Mouse (Mus musculus) G1E (cell line): ENCODE measurements around the gene Fam193b. TPM values are rescaled to one million over a fixed set of nuclear protein-coding genes. Genes with fewer than 3 reads are reported as not detected.

Experiments
- ATAC-seq: 2 replicates; pipeline ENCODE4 v1.8.0; 2016; ENCODE audit warnings: mild to moderate bottlenecking; ENCODE audit not compliant: insufficient number of reproducible peaks, poor library complexity, low FRiP score, severe bottlenecking; ENCODE audit errors: extremely low read depth
- DNase-seq: peaks from one replicate; pipeline ENCODE4 v3.0.0; 2012; ENCODE audit warnings: low spot score
- H3K27me3 ChIP-seq: 2 replicates; pipeline ENCODE4 v1.6.1; 2012; ENCODE audit warnings: mild to moderate bottlenecking, low read length, inconsistent platforms; ENCODE audit not compliant: insufficient read depth
- H3K36me3 ChIP-seq: replicated peaks from 2 replicates; pipeline ENCODE3; 2012; ENCODE audit warnings: mild to moderate bottlenecking, inconsistent platforms
- H3K4me1 ChIP-seq: 2 replicates; pipeline ENCODE4 v1.6.1; 2012; ENCODE audit warnings: low read depth, low read length, inconsistent platforms, mixed read lengths; ENCODE audit not compliant: insufficient read depth
- H3K4me3 ChIP-seq: 2 replicates; pipeline ENCODE4 v1.5.1; 2012; ENCODE audit warnings: low read depth, mild to moderate bottlenecking, inconsistent platforms, low read length, moderate library complexity, mixed read lengths
- H3K9me3 ChIP-seq: replicated peaks from 2 replicates; pipeline ENCODE4 v1.6.1; 2012; ENCODE audit warnings: inconsistent platforms
- CTCF ChIP-seq: IDR thresholded peaks from 2 replicates; pipeline ENCODE4 v1.5.1; 2012; ENCODE audit warnings: low read depth, low read length, inconsistent platforms, mixed read lengths
- GATA1 ChIP-seq: IDR thresholded peaks from 2 replicates; pipeline ENCODE4 v1.6.1; 2012; ENCODE audit warnings: borderline replicate concordance, low read length, inconsistent platforms, mixed read lengths
- GATA2 ChIP-seq: IDR thresholded peaks from 2 replicates; pipeline ENCODE4 v1.6.1; 2012; ENCODE audit warnings: low read depth, low read length, inconsistent platforms, borderline replicate concordance
- POLR2AphosphoS5 ChIP-seq: IDR thresholded peaks from 2 replicates; pipeline ENCODE4 v1.6.1; 2012; ENCODE audit warnings: low read depth, low read length, inconsistent platforms; ENCODE audit not compliant: insufficient replicate concordance
- TAL1 ChIP-seq: conservative IDR thresholded peaks from 2 replicates; pipeline ENCODE4 v1.6.1; 2012; ENCODE audit warnings: low read depth, low read length, inconsistent platforms, mixed read lengths
- polyA plus RNA-seq: library from polyadenylated mRNA; stranded (reverse); fragments of >175 nt; gene quantifications from 2 replicates; pipeline ENCODE4 v1.2.3, GENCODE M21; 2012
- total RNA-seq, 2 experiments: library from RNA; stranded (forward) in 1 of 2; stranded (reverse) in 1 of 2; fragments of 200-1000 nt in 1 of 2; fragments of >200 nt in 1 of 2; fragmentation: Nextera tagmentation in 1 of 2; gene quantifications; 2 replicates each; pipeline ENCODE4 v1.2.3; 2014 to 2017

The Fam193b gene
- total and polyA plus RNA-seq, 3 experiments, result 23.3 to 65.4 (median 57.3) TPM

DNA sequence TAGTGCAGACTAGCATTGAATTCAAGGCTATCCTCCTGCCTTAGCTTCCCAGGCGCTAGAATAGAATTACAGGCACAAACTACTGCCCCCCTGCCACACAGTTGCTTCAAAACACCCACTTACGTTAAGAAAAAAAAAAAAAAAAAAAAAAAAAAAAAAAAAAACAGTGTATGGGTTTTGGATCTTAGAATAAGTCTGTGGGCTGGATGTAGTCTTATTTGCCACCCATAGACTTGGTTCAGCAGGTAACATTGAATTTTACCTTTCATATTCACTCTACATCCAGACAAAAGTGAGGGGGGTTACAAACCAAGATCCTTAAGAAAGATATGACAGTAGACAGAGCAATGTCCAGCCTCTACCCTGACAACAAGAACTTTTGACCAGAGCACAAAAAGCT is 3.0 kb downstream of the Fam193b start:
- peaks cover 27% of the 10 kb centered on the region for H3K4me1 ChIP-seq
- H3K27me3 ChIP-seq, result no peaks in the 10 kb centered on the region
- ATAC-seq (no peak), DNase-seq (no peak)
- TF ChIP-seq GATA2 (no peak), POLR2AphosphoS5 (no peak), CTCF (no peak), GATA1 (no peak), TAL1 (no peak)
- H3K4me3 ChIP-seq, result no peak overlapping the region
- H3K36me3 ChIP-seq, result peaks cover 62% of the 10 kb centered on the region
- H3K9me3 ChIP-seq, result no peaks in the 10 kb centered on the region

DNA sequence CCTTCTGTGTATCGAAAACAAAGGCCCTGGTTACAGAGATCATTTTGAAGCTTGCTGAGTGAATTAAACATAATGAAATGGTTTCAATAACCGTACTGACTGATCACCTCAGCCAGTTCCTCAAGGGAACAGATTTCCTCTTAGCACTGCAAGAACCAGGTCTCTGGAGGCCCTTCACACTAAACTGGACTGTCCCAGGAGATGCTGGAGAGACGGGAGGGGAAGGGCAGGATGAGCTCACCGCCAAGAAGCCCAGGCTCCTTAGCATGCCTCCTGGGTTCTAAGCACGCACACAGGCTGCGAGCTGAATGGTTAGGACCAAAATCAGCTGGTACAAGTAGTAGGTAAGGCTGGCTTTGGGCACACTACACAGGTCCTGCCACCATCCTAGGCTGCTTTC is 3.9 kb downstream of the Fam193b start:
- Histone ChIP-seq H3K36me3 (peaks cover 70% of the 10 kb centered on the region), H3K9me3 (no peaks in the 10 kb centered on the region)
- no peak for DNase-seq

DNA sequence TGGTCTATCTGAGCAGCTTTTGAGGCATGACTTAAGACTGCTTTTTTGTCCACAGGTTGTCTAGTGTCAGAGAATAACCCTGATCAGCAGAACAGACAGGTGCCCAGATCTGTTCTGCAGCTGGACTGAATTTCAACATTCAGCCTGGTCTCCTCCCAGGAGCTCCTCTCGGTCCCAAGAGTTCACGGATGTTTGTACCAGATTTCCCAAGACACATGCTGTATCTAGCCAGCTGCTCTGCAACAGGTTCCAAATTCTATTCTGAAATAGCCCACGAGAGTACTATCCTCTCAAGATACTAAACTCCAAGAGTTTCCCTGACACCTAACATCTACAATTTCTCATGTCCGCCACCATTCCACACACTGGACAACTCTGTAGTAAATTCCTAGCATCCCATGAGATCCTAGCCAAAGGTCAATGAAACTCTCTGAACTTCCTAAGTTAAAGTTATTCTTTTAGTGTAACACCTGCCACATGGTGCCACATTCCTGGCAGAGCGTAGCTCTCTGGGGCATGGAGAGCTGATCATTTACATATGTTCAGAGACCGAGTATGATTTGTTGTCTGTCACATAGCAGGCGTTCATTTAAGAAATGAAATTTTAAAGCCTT is 7.5 kb downstream of the Fam193b start:
- no peak for TF ChIP-seq GATA1
- no peak for TF ChIP-seq GATA2
- TF ChIP-seq CTCF, result no peak
- no peak for TF ChIP-seq POLR2AphosphoS5
- no peak for TF ChIP-seq TAL1
- no peak for DNase-seq
- Histone ChIP-seq H3K27me3 (no peaks in the 10 kb centered on the region), H3K9me3 (no peaks in the 10 kb centered on the region), H3K4me1 (peaks cover 9% of the 10 kb centered on the region; the same call in 1 of the 2 replicates), H3K36me3 (peaks cover 85% of the 10 kb centered on the region), H3K4me3 (no peak overlapping the region)
- ATAC-seq, result no peak

More for the DNA sequence above, 3.9 kb downstream of the Fam193b start:
- Histone ChIP-seq H3K4me3 (no peak overlapping the region), H3K4me1 (peaks cover 25% of the 10 kb centered on the region), H3K27me3 (no peaks in the 10 kb centered on the region)
- TF ChIP-seq GATA1, result no peak
- TF ChIP-seq CTCF, result no peak
- TF ChIP-seq GATA2, result no peak
- no peak for TF ChIP-seq POLR2AphosphoS5
- no peak for TF ChIP-seq TAL1
- ATAC-seq, result no peak

DNA sequence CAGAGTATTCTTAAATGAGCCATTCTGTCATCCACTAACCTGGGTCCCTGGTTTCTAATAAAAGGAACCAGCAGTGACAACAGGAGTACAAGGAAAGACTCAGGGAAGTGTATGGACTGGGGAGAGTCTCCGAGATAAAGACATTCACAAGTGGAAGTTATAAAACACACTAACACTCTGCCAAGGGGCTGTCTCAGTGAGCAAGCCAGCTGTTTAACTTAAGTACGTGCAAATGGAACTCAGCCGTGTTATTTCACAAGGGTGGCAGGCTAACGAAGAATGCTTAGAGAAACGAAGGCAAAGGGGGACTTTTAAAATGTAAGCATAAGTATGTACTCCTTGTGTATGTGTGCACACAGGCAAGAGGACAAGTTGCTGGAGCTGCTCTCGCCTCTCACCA is 13.4 kb downstream of the Fam193b start:
- peaks cover 85% of the 10 kb centered on the region for H3K36me3 ChIP-seq
- ATAC-seq, result no peak
- no peak for TF ChIP-seq POLR2AphosphoS5
- no peak for TF ChIP-seq CTCF
- no peak for TF ChIP-seq TAL1
- no peak for TF ChIP-seq GATA2
- no peak for TF ChIP-seq GATA1
- 0 out of 2 replicates have a peak, but pooled peaks cover 3% of the 10 kb centered on the region for H3K4me1 ChIP-seq
- no peak for DNase-seq
- H3K27me3 ChIP-seq, result no peaks in the 10 kb centered on the region
- no peaks in the 10 kb centered on the region for H3K9me3 ChIP-seq
- no peak overlapping the region for H3K4me3 ChIP-seq

DNA sequence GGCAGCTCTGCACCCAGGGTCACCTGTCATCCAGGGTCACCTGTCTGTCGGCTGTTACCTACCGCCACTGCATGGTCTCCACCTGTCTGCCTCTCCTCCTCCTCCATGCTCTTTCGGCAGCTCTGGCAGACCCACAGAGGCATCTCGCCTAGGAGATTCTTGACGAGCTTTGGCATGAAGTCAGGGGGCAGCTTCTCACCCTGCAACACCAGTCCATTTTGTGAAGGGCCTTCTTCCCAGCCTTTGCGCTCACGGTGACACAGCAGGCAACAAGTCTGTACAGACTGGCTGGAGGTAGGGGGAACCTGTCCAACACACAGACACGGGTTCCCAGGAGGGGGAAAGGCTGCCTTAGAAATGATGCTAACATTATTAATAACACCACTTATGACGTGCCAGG is 15.0 kb downstream of the Fam193b start:
- no peaks in the 10 kb centered on the region for H3K9me3 ChIP-seq
- H3K27me3 ChIP-seq, result no peaks in the 10 kb centered on the region
- H3K36me3 ChIP-seq, result peaks cover 88% of the 10 kb centered on the region
- H3K4me1 ChIP-seq, result no peaks in the 10 kb centered on the region
- TF ChIP-seq GATA2 (no peak), GATA1 (no peak), CTCF (no peak), TAL1 (no peak)
- no peak for ATAC-seq
- no peak for DNase-seq
- H3K4me3 ChIP-seq, result no peak overlapping the region

DNA sequence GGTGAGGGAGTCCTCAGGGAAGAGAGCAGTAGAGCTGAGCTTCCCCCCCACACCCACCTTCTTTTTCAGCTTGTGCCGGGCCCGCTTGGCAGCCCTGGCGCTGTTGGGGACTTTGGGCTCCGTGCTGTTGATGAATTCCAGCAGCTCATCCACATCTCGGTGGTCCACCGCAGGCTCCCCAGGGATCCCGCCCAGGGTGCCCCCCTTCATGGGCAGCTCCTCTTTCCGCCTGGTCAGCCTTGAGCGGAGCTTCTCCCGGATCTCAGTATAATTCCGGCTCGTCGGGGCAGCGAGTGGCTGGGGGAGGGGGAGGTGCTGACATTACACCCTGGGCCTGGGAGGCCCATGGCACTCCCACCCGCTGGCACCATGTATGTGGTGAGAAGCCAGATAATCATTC is 21.9 kb downstream of the Fam193b start:
- Histone ChIP-seq H3K36me3 (peaks cover 98% of the 10 kb centered on the region), H3K4me1 (peaks cover 6% of the 10 kb centered on the region), H3K9me3 (no peaks in the 10 kb centered on the region), H3K27me3 (no peaks in the 10 kb centered on the region), H3K4me3 (no peak overlapping the region)
- DNase-seq (no peak), ATAC-seq (no peak)
- TF ChIP-seq POLR2AphosphoS5 (no peak), GATA1 (no peak), GATA2 (no peak), CTCF (no peak), TAL1 (no peak)
